Mouse (Mus musculus) kidney, postnatal 10 days (tissue): ENCODE measurements at regions not wholly inside any gene's neighbourhood (a gene's known extent, or its start where the extent isn't known, plus 50 kb on each side); places are given as distances from the start of the nearest gene placed in this dataset.

ENCODE experiments used
- DNase-seq: peaks from one replicate; pipeline ENCODE4 v3.0.0; 2021; ENCODE audit warnings: mixed read lengths

GRCm38 (mm10) chr10:66941974-66942373, 154.0 kb upstream of the Jmjd1c start:
- no peak for DNase-seq

- peak; percentile 68 for DNase-seq
Observed at GRCm38 (mm10) chr10:66943875-66944274, 152.1 kb upstream of the Jmjd1c start.

GRCm38 (mm10) chr10:66946161-66946560, 149.8 kb upstream of the Jmjd1c start:
- DNase-seq: no peak

- no peak for DNase-seq
Observed at GRCm38 (mm10) chr10:66948329-66948728, 147.6 kb upstream of the Jmjd1c start.

GRCm38 (mm10) chr10:66950441-66950840, 145.5 kb upstream of the Jmjd1c start:
- no peak for DNase-seq

- DNase-seq: no peak
Observed at GRCm38 (mm10) chr10:66951231-66951822, 144.6 kb upstream of the Jmjd1c start.

- DNase-seq: no peak
Observed at GRCm38 (mm10) chr10:66951935-66952334, 144.0 kb upstream of the Jmjd1c start.

GRCm38 (mm10) chr10:66953248-66953975, 142.5 kb upstream of the Jmjd1c start:
- DNase-seq: no peak

- peak; percentile 30 for DNase-seq
Observed at GRCm38 (mm10) chr10:66953976-66954505, 141.9 kb upstream of the Jmjd1c start.

GRCm38 (mm10) chr10:66955430-66955829, 140.5 kb upstream of the Jmjd1c start:
- no peak for DNase-seq

- DNase-seq: no peak
Observed at GRCm38 (mm10) chr10:66956619-66957018, 139.3 kb upstream of the Jmjd1c start.

GRCm38 (mm10) chr10:66957373-66957772, 138.6 kb upstream of the Jmjd1c start:
- DNase-seq: no peak
